Mouse (Mus musculus): ENCODE results near the gene Tbc1d22a. TPM values are rescaled to one million over a fixed set of nuclear protein-coding genes. Genes with fewer than 3 reads are reported as not detected.

Gene Tbc1d22a
- polyA plus RNA-seq, 1 experiment from 2014 or later = 8.7 TPM

DNA sequence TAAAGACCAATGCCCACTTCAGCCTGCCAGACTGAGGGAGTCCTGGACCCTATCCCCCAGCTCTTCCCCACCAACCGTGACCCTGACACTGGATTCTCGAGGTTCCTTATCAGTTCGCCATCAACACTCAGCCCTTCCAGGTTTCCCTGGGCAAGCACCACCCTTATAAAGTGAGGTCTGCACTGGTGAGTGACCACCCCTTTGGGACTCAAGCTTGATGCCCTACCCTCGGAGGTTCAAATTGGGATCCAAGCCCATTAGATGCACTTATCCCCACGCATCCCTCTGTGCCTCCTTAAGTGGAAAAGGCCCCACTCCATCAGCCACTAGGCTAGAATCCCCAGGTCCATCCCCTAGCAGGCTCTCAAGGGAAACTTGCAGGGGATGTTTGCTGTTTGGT, 30.2 kb upstream of the Tbc1d22a start:
- no peak for ATAC-seq (ENCODE audit: low FRiP score, low TSS enrichment)
- no peaks in the 10 kb centered on the region for H3K27me3 ChIP-seq (ENCODE audit: control insufficient read depth, insufficient read depth, low read length)
- no peak for DNase-seq (ENCODE audit: low spot score)
- H3K36me3 ChIP-seq (ENCODE audit: control insufficient read depth, insufficient read depth, low read length) = no peaks in the 10 kb centered on the region
- WGBS = 69% methylated on average over 5 of the region's 5 CpGs
- TF ChIP-seq CTCF (IDR thresholded peaks at IDR 0.05; ENCODE audit: low read depth) (no peak), EP300 (optimal IDR thresholded peaks at IDR 0.05) (no peak)
- H3K4me2 ChIP-seq (replicated peaks; ENCODE audit: low read depth) = peak overlapping the region; percentile 89
- peaks cover 8% of the 10 kb centered on the region; the same call in 1 of the 2 replicates for H3K4me1 ChIP-seq (replicated peaks; ENCODE audit: control insufficient read depth, insufficient read depth)
- no peak overlapping the region for H3K27ac ChIP-seq (replicated peaks)
- peak overlapping the region; percentile 77; the same call in 1 of the 2 replicates for H3K4me3 ChIP-seq (ENCODE audit: low read depth, low read length)
- no peak overlapping the region for H3K9ac ChIP-seq (ENCODE audit: low read length)
- H3K9me3 ChIP-seq (ENCODE audit: control insufficient read depth, low read length) = no peaks in the 10 kb centered on the region

DNA sequence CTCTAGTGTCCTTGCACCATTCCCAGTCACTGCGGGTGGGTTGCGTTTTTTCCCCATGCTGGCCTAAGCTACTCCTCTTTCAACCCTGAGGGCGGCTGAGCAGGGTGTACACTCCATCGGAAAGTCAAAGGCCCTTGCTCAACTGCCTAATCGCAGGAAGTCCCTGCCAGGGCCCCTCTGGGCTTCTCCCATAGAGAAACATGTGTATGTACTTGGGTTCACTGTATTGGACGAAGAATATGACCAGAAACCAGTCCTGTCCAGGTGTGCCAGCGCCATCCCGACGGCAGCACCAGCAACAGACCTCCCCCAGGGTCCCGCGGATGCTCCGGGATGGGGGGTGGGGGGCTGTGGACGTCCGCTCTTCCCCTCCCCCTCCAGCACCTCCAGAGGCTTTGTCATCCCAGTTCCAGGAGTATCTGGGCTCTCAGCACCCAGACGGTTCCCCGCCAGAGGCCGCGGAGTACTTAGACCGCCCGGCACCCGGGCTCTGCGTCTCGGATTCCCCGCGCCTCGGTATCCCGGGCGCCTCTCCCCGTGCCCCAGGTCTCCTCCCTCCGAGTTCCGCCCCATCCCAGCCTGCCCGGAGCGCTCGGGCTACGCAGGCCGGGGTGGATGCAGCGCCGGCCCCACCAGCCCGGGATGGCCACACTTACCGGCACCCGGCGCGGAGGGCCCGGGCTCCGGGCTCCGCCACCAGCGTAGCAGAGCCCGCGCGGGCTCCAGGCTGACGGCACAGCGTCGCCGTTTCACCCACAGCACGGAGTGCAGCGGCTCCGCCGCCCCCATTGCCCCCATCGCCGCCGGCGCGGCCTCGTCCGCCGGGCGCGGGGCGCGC, 29.2 kb upstream of the Tbc1d22a start:
- H3K4me1 ChIP-seq (replicated peaks; ENCODE audit: control insufficient read depth, insufficient read depth) = peaks cover 11% of the 10 kb centered on the region; the same call in 1 of the 2 replicates
- peak overlapping the region; percentile 77 for H3K4me3 ChIP-seq (ENCODE audit: low read depth, low read length)
- DNase-seq (ENCODE audit: low spot score) (peak; percentile 52), ATAC-seq (ENCODE audit: low FRiP score, low TSS enrichment) (peak; percentile 19)
- H3K36me3 ChIP-seq (ENCODE audit: control insufficient read depth, insufficient read depth, low read length) = no peaks in the 10 kb centered on the region
- H3K9me3 ChIP-seq (ENCODE audit: control insufficient read depth, low read length) = no peaks in the 10 kb centered on the region
- H3K27me3 ChIP-seq (ENCODE audit: control insufficient read depth, insufficient read depth, low read length) = no peaks in the 10 kb centered on the region
- H3K27ac ChIP-seq (replicated peaks) = peak overlapping the region; percentile 92
- WGBS = under 1% methylated on average over 68 of the region's 70 CpGs
- no peak for TF ChIP-seq EP300 (optimal IDR thresholded peaks at IDR 0.05)
- TF ChIP-seq CTCF (IDR thresholded peaks at IDR 0.05; ENCODE audit: low read depth) = no peak
- H3K4me2 ChIP-seq (replicated peaks; ENCODE audit: low read depth) = peak overlapping the region; percentile 89
- H3K9ac ChIP-seq (ENCODE audit: low read length) = peak overlapping the region; percentile 93

DNA sequence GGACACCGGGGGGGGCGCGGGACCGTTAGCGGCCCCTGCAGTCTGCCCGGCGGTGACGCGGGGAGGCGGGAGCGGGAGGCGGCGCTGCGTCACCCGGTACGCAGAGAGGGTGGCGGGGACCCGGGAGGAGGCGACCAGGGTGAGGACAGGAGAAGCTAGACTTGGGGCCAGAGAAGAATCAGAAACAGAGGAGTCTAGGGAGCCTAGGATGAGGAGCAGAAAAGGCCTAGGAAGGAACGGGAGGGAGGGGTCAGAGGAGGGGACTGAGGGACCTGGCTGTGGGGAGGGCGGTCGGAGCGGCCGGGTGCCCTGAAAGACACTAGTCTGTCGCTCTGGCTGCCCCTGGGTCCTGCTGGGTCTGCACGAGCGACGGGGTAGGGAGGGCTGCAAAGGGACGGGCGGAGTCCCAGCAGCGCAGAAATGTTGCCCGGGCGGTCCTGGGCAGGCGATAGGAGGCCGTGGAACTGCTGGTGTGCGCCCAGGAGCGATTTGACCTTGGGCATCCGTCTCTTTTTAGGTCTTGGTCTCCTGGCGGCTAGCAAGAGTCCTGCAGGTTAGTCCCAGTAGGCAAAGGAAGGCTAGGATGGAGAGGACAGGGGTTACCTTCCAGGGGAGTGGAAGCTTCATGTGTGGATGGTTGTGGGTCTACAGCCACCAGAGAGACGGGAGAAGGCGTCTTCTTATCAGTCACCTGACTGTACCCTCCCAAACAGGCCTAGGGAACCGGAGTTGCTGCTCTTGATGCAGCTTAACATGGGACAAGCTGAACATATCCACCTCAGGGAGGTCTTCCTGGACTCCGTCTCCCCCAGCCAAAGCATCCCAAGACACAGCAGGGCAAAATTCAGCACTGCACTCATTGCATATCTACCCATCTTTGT, 28.3 kb upstream of the Tbc1d22a start, which contains the start of gene Cerk:
Cerk (minus strand) TSS at position 453 of the 881 bp plus-strand sequence.
- DNase-seq (ENCODE audit: low spot score) = peak; percentile 65
- TF ChIP-seq EP300 (optimal IDR thresholded peaks at IDR 0.05) (no peak), CTCF (IDR thresholded peaks at IDR 0.05; ENCODE audit: low read depth) (peak; percentile 62)
- WGBS = 6% methylated on average over 36 of the region's 43 CpGs
- Histone ChIP-seq H3K9me3 (ENCODE audit: control insufficient read depth, low read length) (no peaks in the 10 kb centered on the region), H3K9ac (ENCODE audit: low read length) (peak within 1 kb of the TSS; percentile 93), H3K4me2 (replicated peaks; ENCODE audit: low read depth) (peak within 1 kb of the TSS; percentile 89), H3K4me3 (ENCODE audit: low read depth, low read length) (peak within 1 kb of the TSS; percentile 77), H3K4me1 (replicated peaks; ENCODE audit: control insufficient read depth, insufficient read depth) (peaks cover 11% of the 10 kb centered on the region; the same call in 1 of the 2 replicates), H3K36me3 (ENCODE audit: control insufficient read depth, insufficient read depth, low read length) (no peaks in the 10 kb centered on the region), H3K27me3 (ENCODE audit: control insufficient read depth, insufficient read depth, low read length) (no peaks in the 10 kb centered on the region), H3K27ac (replicated peaks) (peak within 1 kb of the TSS; percentile 92)
- ATAC-seq (ENCODE audit: low FRiP score, low TSS enrichment) = peak; percentile 36

DNA sequence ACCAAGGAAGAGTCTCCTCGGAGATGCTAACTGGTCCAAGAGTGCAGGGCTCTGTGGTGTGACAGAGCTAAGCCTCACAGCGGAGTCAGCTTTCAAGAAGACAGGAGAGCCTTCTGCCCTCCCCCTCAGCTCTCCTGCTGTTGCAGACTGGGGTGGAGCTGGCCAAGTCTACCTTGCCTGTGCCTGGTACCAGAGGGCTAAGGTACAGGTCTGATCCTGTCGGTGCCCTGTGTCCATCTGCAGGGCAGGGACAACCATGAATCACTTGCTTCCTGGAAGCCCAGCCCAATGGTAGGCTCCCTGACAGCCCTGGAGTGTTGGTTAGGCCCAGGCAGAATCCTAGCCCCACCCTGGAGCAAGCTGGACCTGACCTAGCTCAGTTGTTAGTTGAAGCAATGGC, 27.6 kb upstream of the Tbc1d22a start:
- H3K4me1 ChIP-seq (replicated peaks; ENCODE audit: control insufficient read depth, insufficient read depth) = peaks cover 11% of the 10 kb centered on the region; the same call in 1 of the 2 replicates
- H3K36me3 ChIP-seq (ENCODE audit: control insufficient read depth, insufficient read depth, low read length) = no peaks in the 10 kb centered on the region
- ATAC-seq (ENCODE audit: low FRiP score, low TSS enrichment) (peak; percentile 74), DNase-seq (ENCODE audit: low spot score) (peak; percentile 52)
- no peaks in the 10 kb centered on the region for H3K27me3 ChIP-seq (ENCODE audit: control insufficient read depth, insufficient read depth, low read length)
- no peak overlapping the region for H3K4me3 ChIP-seq (ENCODE audit: low read depth, low read length)
- H3K4me2 ChIP-seq (replicated peaks; ENCODE audit: low read depth) = peak overlapping the region; percentile 89; the same call in 1 of the 2 replicates
- 45% methylated on average over 3 of the region's 3 CpGs for WGBS
- no peak overlapping the region for H3K9ac ChIP-seq (ENCODE audit: low read length)
- H3K9me3 ChIP-seq (ENCODE audit: control insufficient read depth, low read length) = no peaks in the 10 kb centered on the region
- peak overlapping the region; percentile 92 for H3K27ac ChIP-seq (replicated peaks)
- TF ChIP-seq EP300 (optimal IDR thresholded peaks at IDR 0.05) (no peak), CTCF (IDR thresholded peaks at IDR 0.05; ENCODE audit: low read depth) (no peak)

DNA sequence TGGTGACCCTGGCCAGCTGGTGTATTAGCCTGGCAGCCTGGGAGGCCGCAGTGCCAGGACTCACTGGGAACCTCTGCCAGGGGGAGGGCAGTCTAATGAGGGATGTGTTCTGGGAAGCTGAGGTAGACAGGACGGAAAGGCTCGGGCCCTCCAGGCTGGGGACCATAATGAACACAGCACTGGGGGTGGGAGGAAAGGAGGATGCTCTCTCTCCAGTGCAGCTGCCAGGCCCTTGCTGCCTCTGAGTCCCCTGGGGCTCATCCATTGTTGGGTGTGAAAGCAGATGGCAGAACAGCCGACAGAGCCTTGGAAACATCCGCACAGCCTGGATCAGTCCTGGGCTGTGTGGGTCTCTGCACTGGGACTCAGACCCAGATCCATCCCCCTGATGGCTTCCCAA, 26.1 kb upstream of the Tbc1d22a start:
- no peaks in the 10 kb centered on the region for H3K36me3 ChIP-seq (ENCODE audit: control insufficient read depth, insufficient read depth, low read length)
- no peak for ATAC-seq (ENCODE audit: low FRiP score, low TSS enrichment)

More for the DNA sequence above, 26.1 kb upstream of the Tbc1d22a start:
- Histone ChIP-seq H3K27me3 (ENCODE audit: control insufficient read depth, insufficient read depth, low read length) (no peaks in the 10 kb centered on the region), H3K9me3 (ENCODE audit: control insufficient read depth, low read length) (no peaks in the 10 kb centered on the region), H3K4me2 (replicated peaks; ENCODE audit: low read depth) (no peak overlapping the region), H3K9ac (ENCODE audit: low read length) (no peak overlapping the region), H3K4me3 (ENCODE audit: low read depth, low read length) (no peak overlapping the region), H3K27ac (replicated peaks) (peak overlapping the region; percentile 70), H3K4me1 (replicated peaks; ENCODE audit: control insufficient read depth, insufficient read depth) (peaks cover 7% of the 10 kb centered on the region; the same call in 1 of the 2 replicates)
- DNase-seq (ENCODE audit: low spot score) = no peak
- WGBS = 62% methylated on average over 5 of the region's 5 CpGs
- TF ChIP-seq CTCF (IDR thresholded peaks at IDR 0.05; ENCODE audit: low read depth) (no peak), EP300 (optimal IDR thresholded peaks at IDR 0.05) (no peak)
